Mouse (Mus musculus) erythroblast, embryonic 14.5 days (primary cell): ENCODE data around the gene Gucy1a1.

Source experiments
- GATA1 ChIP-seq: IDR thresholded peaks from 2 replicates; pipeline ENCODE4 v1.6.1; 2012; ENCODE audit warnings: low read length, inconsistent platforms, mixed read lengths
- TAL1 ChIP-seq: IDR thresholded peaks from 3 replicates; pipeline ENCODE4 v1.6.1; 2012; ENCODE audit warnings: low read length, inconsistent platforms, mixed read lengths

GRCm38 (mm10) chr3:82185626-82186025 lies 40.0 kb upstream of the Gucy1a1 start:
- TF ChIP-seq GATA1 = no peak
- TF ChIP-seq TAL1 = no peak
